Mouse (Mus musculus) cortical plate, adult 2 months (tissue): ENCODE measurements around the gene Col11a1. TPM values are rescaled to one million over a fixed set of nuclear protein-coding genes. Genes with fewer than 3 reads are reported as not detected.

Source experiments
- H3K27ac ChIP-seq: fragments of 200-500 bp; 2 replicates; pipeline ENCODE4 v1.5.1; 2012; ENCODE audit warnings: low read length, control low read depth, inconsistent platforms; ENCODE audit not compliant: insufficient read depth
- H3K4me1 ChIP-seq: fragments of 200-500 bp; 2 replicates; pipeline ENCODE4 v1.6.1; 2011; ENCODE audit warnings: low read length; ENCODE audit not compliant: control insufficient read depth, insufficient read depth
- H3K4me3 ChIP-seq: fragments of 200-500 bp; 2 replicates; pipeline ENCODE4 v1.5.1; 2011; ENCODE audit warnings: mild to moderate bottlenecking, low read length, control low read depth; ENCODE audit not compliant: insufficient read depth
- CTCF ChIP-seq: fragments of 200-500 bp; IDR thresholded peaks from 2 replicates; pipeline ENCODE4 v1.5.1; 2011; ENCODE audit warnings: mild to moderate bottlenecking, control low read depth, low read length; ENCODE audit not compliant: insufficient read depth; ENCODE audit errors: extremely low read depth
- POLR2A ChIP-seq: fragments of 200-500 bp; IDR thresholded peaks from 2 replicates; pipeline ENCODE4 v1.6.1; 2011; ENCODE audit warnings: mild to moderate bottlenecking, low read length, control low read depth; ENCODE audit not compliant: insufficient read depth; ENCODE audit errors: extremely low read depth
- polyA plus RNA-seq: library from polyadenylated mRNA; depleted of rRNA; stranded (reverse); fragments of >200 nt; gene quantifications from 2 replicates; pipeline ENCODE4 v1.2.3, GENCODE M21; 2012

Col11a1 gene
- polyA plus RNA-seq, 1 experiment, result 11.4 TPM

DNA sequence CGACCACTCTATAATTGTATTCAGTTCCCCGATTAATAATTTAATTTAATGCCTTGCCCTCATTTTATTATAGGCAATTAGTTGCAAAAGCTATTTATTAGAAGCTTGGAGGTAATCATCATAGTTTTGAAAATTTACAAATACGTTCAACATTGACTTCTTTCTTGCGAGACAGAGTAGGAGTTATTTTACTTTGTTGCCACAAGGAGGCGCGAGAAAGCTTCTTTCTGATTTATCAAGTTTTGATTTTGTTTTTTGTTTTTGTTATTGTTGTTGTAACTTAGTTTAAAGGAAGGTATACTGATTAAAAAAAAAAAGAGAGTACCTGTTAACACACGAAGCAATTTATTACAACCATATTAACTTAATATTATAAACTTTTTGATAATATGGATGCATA, 76.8 kb downstream of the Col11a1 start:
- Histone ChIP-seq H3K4me1 (no peaks in the 10 kb centered on the region), H3K4me3 (no peak overlapping the region), H3K27ac (no peak overlapping the region)
- TF ChIP-seq CTCF, result no peak
- TF ChIP-seq POLR2A, result no peak

DNA sequence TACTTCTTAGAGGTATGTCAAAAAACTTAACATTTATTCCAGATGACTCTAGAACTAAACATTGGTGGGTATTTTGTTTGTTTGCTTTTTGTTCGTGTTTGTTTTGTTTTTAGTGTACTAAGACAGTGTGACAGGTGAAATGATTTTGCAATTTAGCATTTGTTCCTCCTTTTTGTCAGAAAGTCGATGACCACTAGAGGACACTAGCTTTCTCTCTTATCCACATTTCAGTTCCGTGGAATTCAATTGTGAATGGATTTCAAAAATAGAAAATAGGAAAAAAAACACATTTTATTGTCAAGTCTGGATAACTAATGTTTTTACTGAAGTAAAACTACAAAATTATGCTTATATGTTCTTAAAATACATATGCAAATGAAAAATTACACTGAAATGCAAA, 116.8 kb downstream of the Col11a1 start:
- Histone ChIP-seq H3K4me3 (no peak overlapping the region), H3K4me1 (no peaks in the 10 kb centered on the region), H3K27ac (no peak overlapping the region)
- TF ChIP-seq POLR2A (no peak), CTCF (no peak)

DNA sequence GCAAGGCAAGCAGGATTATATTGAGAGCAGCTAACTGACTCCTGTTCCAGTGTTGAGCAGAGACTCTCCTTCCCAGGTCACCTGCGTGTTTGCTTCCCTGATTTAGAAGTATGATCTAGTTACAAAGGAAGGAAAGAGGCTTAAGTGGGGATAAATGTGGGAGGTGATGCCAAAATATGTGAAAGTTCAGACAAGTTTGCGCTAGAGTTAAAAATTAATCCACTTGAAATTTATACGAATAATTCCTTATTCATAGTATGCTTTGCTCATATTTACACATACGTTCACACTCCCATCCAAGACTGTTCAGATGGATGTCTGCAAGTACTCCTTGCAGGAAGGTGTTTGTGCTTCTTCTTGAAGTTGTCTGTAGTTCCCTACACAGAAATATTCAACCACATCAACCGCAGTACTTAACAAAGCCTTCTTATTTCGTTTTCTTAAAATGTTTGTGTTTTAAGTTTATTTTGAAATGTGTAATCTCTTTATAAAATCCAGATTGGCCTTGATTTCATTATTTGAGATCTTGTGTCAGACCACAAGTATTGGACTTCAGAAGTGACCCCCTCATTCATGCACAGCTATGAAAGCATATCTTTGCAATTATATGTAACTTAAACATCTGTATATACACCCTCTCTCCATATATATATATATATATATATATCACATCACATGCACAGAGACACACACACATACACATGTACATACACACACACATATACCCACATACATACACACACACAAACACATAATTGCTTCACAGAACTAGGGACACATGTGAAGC, 167.8 kb downstream of the Col11a1 start:
- no peak overlapping the region for H3K4me3 ChIP-seq
- no peaks in the 10 kb centered on the region for H3K4me1 ChIP-seq
- no peak overlapping the region for H3K27ac ChIP-seq
- TF ChIP-seq CTCF, result no peak
- no peak for TF ChIP-seq POLR2A

DNA sequence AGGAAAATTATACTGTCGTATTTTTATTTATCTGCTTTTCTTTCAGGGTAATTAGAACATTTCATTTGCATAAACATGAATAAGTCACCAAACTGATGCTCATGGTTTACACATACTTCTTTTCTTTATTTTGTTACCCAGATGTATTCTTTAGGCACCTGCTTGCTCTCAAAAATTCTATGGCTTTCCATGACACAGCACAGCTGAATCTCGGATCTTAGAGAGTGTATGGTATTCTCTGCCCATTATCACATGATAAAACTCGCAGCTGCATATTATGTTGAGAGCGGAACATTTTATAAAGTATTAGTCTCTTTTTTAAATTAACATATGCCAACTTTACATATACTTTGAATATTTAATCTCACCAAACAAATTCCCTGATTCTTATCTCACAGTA, 181.9 kb downstream of the Col11a1 start:
- Histone ChIP-seq H3K27ac (no peak overlapping the region), H3K4me1 (no peaks in the 10 kb centered on the region), H3K4me3 (no peak overlapping the region)
- TF ChIP-seq POLR2A, result no peak
- no peak for TF ChIP-seq CTCF

DNA sequence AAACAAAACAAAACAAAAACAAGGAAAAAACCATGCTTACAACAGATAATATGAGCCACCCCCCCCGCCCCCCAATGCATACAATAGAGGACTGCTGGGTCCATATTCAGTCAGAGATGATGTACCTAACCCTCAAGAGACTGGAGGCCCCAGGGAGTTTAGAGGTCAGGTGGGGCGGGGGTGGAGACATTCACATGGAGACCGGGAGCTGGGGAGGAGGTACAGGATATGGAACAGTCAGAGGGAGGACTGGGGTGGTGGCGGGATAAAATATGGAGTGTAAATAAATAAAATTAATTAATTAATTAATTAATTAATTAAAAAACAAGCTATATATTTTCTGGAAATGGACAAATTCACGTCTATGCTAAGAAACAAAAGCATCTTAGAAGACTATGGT, 185.8 kb downstream of the Col11a1 start:
- no peaks in the 10 kb centered on the region for H3K4me1 ChIP-seq
- TF ChIP-seq CTCF (no peak), POLR2A (no peak)
- no peak overlapping the region for H3K27ac ChIP-seq
- no peak overlapping the region for H3K4me3 ChIP-seq

DNA sequence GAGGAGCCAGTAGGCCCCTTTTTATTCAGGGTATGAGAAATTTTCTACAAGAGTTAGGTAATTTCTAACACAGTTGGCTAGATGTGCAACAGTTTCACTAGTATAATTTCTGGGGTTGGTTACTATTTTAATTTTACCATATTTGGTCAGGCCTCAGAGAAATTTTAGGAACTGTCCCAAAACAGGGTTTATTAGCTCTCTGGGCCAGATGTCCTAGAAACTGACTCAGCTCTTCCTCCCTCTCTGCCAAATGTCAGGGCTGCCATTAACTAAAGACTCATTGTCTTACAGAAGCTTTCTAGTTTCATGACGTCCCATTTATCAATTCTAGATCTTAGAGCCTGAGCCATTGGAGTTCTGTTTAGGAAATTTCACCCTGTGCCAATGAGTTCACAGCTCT, 199.2 kb downstream of the Col11a1 start:
- Histone ChIP-seq H3K4me3 (no peak overlapping the region), H3K27ac (no peak overlapping the region), H3K4me1 (no peaks in the 10 kb centered on the region)
- no peak for TF ChIP-seq CTCF
- TF ChIP-seq POLR2A, result no peak
